Mouse (Mus musculus) retina, adult 2 months (tissue): ENCODE measurements around the gene Synm.

Source experiments
- DNase-seq: peaks from one replicate; pipeline ENCODE4 v3.0.0-alpha.2; 2012; ENCODE audit warnings: low read depth, low spot score

Gene Synm

DNA sequence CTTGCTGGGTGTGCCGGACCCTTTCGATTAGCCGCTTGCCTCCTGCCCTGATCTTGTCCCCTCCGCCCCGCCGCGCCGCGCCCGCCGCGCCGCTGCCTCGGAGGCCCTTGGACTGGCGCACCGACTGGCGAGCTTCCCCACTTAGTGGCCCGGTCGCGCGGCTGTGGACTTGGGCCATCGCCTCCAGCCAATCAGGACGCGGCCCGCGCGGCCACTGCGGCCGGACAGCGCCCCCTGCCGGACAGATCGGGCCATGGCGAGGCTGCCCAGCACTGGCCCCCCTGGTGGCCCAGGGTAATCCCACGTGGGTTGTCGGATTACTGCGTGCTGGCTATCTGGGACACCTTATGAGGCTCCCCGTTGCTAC, at the start of gene Synm:
Gene Synm, minus strand, starts transcription at position 114 of the 367 bp plus-strand sequence.
- DNase-seq: peak; percentile 90

DNA sequence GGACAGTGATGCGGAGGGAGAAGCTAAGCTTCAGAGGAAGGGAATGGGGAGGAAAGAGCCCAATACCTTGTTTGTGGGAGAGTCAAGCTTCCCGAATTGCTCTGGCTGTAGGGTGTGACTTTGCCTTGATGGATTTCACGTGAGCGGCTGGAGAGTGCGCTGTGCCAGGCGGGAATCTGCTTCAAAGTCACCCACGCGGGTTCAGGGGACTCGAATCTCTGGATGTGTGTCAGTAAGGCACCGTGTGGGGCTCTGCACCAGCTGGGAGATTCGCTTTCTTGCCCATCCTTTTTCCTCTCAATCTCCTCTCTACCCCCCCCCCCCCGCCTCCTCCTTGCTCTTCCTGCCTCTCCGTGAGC, 44.3 kb upstream of the Synm start:
- no peak for DNase-seq

GRCm38 (mm10) chr7:67803015-67803856, 43.7 kb upstream of the Synm start:
- DNase-seq: peak; percentile 50

DNA sequence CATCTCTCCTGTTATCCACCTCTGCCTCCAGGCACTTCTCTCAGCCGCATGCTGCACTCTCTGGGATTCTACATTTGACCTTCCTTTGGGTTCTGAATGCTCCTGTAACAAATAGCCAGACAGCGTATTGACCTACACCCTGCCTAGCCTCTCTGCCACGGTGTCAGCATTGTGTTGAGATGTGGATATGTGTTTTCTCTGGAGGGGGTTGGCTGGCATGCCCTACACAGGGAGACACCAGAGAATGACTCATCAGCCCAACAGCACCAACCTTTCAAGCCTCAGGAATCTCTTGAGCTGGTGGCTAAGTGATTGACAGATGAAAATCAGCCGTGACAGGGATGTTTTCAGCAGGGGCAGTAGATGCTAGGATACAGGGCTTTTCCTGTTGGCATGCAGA, 41.5 kb upstream of the Synm start:
- no peak for DNase-seq

DNA sequence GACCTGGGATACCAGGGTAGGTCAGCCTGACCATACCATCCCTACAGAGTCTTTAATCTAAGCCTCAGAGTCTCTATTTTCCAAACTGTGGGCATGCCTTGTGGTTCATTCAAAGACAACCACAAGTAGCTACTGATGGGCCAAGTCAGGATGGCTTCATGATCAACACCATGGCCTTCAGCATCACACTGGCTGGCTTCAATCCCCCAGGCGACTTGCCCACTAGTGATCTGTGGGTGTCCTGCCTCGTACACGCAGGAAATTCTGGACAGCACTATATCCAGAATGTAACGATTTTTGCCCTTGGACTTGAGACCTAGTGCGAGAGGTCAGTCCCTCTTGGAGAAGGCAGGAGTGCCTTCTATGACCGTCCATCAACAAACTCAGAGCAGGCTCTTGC, 41.0 kb upstream of the Synm start:
- no peak for DNase-seq

- DNase-seq: no peak
Measured at GRCm38 (mm10) chr7:67798476-67798875, 38.9 kb upstream of the Synm start.

DNA sequence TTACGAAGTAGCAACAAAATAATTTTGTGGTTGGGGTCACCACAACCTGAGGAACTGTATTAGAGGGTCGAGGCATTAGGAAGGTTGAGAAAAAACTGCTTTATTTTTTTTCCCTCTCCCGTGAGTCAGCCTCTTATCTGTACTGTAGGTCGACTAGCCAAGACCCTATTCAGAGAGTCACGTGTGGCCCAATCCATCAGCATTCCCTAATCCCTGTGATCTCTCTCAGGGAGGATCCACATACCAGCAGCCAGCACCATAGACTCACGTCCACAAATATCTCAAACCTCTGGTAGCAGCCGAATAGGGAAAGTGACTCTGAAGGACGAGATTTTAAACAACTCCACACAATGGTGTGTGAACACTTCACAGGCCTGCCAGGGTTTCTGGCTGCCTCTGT, 37.5 kb upstream of the Synm start:
- no peak for DNase-seq

DNA sequence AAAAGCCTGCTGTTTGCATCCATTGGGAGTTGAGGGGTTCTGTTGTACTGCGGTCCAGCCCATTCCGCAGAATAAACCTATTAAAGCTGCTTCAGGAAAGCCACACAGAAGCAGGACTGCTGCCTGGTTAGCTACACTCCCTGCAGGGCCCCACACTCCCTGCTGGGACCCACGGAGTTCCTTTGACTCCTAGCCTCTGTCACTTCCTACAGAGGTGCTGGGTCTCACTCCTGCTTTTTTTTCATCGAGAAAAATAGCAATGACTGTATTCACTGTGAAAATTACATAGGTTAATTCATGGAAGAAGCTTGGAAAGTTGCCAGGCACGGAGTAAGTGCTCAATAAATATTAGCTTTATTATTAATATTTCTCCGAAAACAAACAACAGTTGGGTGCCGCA, 33.9 kb upstream of the Synm start:
- DNase-seq: no peak

DNA sequence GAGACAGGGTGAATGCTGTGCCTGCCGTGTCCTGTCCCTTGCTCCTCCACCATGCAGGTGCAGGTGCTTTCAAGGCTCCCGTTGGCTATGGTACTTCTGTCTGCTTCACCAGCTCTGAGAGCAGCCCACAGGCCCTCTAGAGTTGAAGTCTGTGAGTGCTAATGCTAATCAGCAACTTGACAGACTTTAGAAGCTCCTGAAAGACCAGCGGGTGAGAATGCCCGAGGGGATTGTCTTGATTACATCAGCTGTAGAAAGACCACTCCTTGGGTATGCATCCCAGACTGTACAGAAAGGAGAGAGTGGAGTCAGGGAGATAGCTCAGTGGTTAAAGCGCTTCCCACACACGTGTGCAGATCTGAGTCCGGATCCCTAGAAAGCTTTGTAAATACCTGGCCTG, 31.7 kb upstream of the Synm start:
- DNase-seq: no peak

DNA sequence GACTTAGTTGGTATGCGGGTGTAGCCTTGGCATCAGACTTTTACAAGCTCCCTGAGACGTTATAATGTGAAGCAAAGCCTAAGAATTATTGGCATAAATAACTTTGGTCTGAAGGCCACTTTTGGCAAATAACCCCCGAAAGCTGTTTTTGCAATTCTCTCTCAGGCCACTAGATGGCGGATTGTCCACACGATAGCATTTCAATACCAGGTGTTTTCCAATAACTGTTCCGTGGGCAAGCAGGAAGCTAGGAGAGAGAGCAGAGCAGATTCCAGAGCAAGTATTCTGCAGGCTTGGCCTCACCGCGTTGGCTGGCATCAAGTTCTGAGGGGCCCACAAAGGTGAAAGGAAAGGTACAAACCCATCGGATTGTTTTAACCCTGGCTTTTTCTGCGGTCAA, 29.2 kb upstream of the Synm start:
- peak; percentile 59 for DNase-seq

DNA sequence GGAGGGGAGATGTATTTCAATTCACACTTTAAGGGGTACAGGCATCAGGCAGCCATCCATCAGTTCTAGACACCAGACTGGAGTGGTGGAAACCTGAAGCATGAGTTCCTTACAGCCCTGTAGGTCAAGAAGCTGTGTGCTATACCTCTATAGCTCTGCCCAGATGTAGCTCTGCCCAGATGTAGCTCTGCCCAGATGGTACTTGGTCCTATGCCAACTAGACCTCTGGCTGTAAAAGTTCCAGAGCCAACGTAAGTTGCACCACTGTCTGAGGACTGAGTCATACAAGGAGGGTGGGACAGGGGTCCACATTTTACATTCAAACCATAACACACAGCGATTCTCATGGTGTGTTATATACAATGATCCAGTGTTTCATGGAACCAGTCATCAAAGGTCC, 28.3 kb upstream of the Synm start:
- DNase-seq: no peak

DNA sequence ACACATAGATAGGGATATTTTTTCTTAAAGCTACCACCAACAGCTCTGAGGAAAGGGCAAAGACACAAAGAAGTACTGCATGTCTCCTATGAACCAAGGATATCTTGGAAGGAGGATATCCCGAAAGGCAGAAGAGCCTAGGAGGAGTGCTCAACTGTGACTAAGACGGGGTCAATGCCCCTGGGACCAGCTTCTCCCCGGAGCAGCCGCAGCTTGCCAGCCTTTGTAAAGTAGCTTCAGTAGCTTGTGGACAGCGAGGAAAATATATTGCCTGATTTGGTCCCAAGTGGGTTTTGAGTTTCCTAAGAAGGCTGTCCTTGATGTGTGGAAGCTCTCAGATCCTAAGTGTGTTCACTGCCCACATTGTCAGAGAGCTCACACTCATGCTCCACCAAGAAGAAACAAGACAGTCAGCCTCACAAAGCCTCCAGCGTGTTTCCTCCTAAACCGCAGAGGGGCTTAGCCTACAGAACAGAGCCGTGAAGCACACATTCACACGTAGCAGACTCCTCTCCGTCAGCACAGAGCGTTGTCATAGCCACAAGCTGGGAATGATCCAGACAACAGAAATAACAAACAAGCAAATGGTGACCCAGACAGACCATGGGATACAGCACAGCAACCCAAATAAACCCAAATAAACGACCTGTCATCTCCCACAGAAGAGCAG, 17.2 kb upstream of the Synm start:
- DNase-seq: no peak

GRCm38 (mm10) chr7:67775623-67776022, 16.1 kb upstream of the Synm start:
- no peak for DNase-seq

DNA sequence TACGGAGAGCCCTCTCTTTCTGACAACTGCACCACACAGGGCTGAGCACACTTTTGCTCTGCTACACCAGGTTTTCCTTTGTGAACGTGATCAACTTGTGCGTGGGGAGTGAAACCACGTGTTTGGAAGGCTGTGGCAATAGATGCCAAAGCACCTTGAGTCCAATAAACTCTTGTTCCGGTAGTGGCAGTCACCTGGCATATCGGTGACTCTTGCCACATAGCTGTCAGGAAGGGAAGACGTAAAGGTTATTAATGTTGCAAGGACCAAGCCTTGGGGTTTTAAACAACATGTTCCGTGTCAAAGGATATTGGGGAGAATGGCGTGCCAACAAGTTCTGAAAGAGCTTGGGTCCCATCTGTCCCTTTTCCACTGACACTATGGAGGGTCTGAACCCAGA, 12.7 kb upstream of the Synm start:
- no peak for DNase-seq

DNA sequence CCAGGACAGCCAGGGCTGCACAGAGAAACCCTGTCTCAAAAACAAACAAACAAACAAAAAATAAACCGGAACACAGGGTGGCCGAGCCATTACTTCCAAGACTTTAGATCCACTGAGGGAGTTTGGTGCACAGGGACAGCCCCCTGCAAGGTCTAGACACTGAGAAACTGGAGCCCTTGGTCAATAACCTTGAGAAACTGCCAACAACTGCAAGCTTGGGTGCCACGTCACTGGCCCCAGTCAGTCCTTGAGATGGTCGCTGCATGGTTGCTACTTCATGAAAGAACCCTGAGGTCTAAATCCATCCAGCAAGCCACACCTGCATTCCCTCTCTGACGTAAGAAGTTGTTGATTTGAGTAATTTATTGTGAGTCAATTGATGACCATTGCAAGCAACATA, 9.9 kb upstream of the Synm start:
- DNase-seq: no peak

DNA sequence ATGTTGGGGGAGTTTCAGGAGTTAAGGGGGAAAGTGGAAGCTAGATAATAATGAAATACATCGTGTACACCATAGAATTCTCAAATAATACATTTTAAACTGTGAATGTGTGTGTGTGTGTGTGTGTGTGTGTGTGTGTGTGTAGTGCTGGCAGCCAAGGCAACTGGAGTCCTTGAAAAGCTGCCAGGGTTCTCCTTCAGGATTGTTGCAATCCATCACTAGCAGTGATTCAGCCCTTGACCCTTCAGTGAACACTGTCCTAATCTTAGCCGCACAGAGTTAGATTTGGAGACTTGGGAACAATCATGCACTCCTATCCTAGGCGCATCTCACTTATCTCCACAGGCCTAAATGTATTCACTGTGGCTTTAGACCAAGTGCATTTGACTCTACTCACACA, 8.6 kb upstream of the Synm start:
- DNase-seq: no peak

- DNase-seq: no peak
Measured at GRCm38 (mm10) chr7:67763625-67764024, 4.1 kb upstream of the Synm start.

DNA sequence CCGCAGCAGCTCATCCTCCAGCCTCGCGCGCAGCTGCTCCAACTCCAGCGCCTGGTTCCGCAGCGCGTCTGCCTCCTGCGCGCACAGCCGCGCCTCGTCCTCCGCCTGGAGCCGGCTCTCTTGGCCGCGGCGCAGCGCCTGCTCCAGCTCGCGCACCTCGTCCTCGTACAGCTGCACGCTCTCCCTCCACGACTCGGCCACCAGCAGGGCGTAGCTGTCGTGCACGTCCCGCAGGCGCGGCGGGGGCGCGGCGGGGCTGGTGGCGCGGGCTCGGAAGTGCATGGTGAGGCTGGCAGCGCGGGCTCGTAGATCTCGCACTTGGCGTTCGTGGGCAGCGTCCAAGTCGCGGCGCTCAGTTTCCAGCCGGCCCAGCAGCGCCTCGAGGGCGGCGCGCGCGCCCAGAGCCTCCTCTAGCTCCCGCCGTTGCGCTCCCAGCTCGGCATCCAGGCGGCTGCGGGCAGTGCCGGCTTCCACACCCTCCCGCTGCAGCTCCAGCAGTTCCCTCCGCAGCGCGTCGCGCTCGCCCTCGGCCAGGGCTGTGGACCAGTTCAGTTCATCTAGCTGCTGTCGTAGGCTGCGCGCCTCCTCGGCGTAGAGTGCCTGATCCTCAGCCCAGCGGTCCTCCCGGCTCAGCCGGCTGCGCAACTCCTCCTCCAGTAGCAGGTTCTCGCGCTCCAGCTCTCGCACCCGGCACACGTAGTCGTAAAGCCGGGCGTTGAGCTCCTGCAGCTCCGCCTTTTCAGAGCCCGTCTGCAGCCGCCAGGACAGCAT, 499 bp downstream of the Synm start:
- DNase-seq: peak; percentile 16

- DNase-seq: no peak
Measured at GRCm38 (mm10) chr7:67758506-67758857, 1.1 kb downstream of the Synm start.

GRCm38 (mm10) chr7:67756636-67757035, 2.9 kb downstream of the Synm start:
- DNase-seq: no peak

DNA sequence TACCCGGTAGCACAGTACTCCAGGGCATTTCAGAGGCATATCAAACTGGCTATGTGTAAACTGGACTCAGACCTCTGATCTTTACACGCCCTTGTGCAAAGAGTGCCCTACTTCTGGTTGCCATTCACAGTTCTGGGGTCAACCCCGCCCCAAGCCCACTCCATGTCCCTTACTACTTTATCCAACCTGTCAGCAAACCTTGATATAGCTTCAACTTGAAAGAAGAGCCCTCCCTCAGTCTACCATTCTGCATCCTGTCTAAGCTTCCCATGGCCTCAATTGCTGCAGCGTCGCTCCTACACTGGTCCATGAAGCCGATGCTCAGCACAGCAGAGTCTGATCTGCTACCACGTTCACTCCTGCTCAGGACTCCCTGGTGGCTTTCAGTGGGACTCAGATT, 4.2 kb downstream of the Synm start:
- no peak for DNase-seq

- no peak for DNase-seq
Measured at GRCm38 (mm10) chr7:67754606-67755005, 4.9 kb downstream of the Synm start.
